Mouse (Mus musculus): ENCODE results near the gene Tmem50b.

DNA sequence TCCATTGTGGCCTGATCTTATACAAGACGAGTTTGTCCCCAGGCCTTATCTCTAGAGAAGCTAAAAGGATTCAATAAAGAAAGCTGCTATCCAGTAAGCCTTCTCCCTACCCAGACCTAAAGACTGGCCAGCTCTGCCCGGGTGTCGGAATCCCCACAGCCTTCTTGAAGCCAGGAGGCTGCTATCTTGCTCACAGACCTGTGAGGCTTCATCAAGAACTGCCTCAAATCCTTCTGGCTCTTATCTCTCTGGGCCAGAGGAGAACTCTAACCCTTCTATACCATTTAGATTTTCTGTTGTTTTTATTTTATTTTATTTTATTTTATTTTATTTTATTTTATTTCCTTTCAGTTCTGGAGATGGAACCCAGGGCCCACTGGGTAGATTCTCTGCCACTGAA, 60.5 kb downstream of the Tmem50b start:
- TF ChIP-seq CTCF (IDR thresholded peaks at IDR 0.05; ENCODE audit: extremely low read depth, insufficient read depth, low read length) (no peak), POLR2A (IDR thresholded peaks at IDR 0.05; ENCODE audit: extremely low read depth, insufficient read depth, low read length) (no peak)
